Mouse (Mus musculus): ENCODE data around the gene Suclg1. TPM values are rescaled to one million over a fixed set of nuclear protein-coding genes. Genes with fewer than 3 reads are reported as not detected.

The Suclg1 gene
- 100 to 1,000 TPM; 137 to 145 TPM for total RNA-seq (2021)
- long read RNA-seq, experiment 1, transcript Suclg1-201 (9 exons, 1,519 nt), result major isoform, 38 of 54 reads
- long read RNA-seq, experiment 1, partial matches to known transcripts, result 11 of 54 reads
- long read RNA-seq, experiment 1, other reads (novel, unspliced or antisense), result 5 of 54 reads
- long read RNA-seq, experiment 2, transcript Suclg1-201 (9 exons, 1,519 nt), result major isoform, 95 of 114 reads
- long read RNA-seq, experiment 2, partial matches to known transcripts, result 14 of 114 reads
- long read RNA-seq, experiment 2, other reads (novel, unspliced or antisense), result 5 of 114 reads

- Histone ChIP-seq H3K4me3 (peak within 1 kb of the TSS; percentile 98), H3K27ac (peak within 1 kb of the TSS; percentile 98)
- TF ChIP-seq CTCF (conservative IDR thresholded peaks at IDR 0.05), result no peak
- peak; percentile 89 to 91 for DNase-seq (ENCODE audit: low spot score in 2 of 2)
Measured at GRCm38 (mm10) chr6:73248237-73249048, at the start of gene Suclg1. Gene Suclg1 (plus strand): TSS chr6:73248382.

GRCm38 (mm10) chr6:73203724-73204123 is 44.5 kb upstream of the Suclg1 start:
- Histone ChIP-seq H3K4me3 (no peak overlapping the region), H3K27ac (no peak overlapping the region)
- TF ChIP-seq CTCF (conservative IDR thresholded peaks at IDR 0.05), result no peak
- DNase-seq (ENCODE audit: low spot score in 2 of 2), result no peak

DNA sequence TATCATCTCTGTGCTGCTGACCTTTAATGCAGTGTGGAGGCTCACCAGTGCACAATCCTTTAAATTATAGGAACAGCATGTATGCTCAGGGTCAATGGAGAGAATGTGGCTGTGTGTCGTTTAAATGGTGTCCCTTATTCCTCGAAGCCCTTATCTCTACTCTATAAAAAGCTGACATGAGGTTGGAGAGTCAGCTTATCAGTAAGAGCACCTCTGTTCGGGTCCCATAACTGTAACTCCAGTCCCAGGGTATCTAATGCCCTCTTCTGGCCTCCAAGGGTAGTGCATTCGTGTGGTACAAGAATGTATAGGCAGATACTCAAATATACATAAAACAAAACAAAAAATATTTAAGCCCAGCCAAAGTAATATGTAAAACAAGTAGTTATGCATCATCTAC is 43.2 kb upstream of the Suclg1 start:
- Histone ChIP-seq H3K27ac (no peak overlapping the region), H3K4me3 (no peak overlapping the region)
- no peak for DNase-seq (ENCODE audit: low spot score in 2 of 2)
- TF ChIP-seq CTCF (conservative IDR thresholded peaks at IDR 0.05), result peak; percentile 60

GRCm38 (mm10) chr6:73209598-73209997 is 38.6 kb upstream of the Suclg1 start:
- no peak for TF ChIP-seq CTCF (conservative IDR thresholded peaks at IDR 0.05)
- H3K27ac ChIP-seq, result no peak overlapping the region
- no peak overlapping the region for H3K4me3 ChIP-seq
- DNase-seq (ENCODE audit: low spot score in 2 of 2), result no peak

- no peak overlapping the region for H3K4me3 ChIP-seq
- no peak overlapping the region for H3K27ac ChIP-seq
- no peak for TF ChIP-seq CTCF (conservative IDR thresholded peaks at IDR 0.05)
- DNase-seq (ENCODE audit: low spot score in 2 of 2), result no peak
Measured at GRCm38 (mm10) chr6:73210445-73210972, 37.7 kb upstream of the Suclg1 start.

DNA sequence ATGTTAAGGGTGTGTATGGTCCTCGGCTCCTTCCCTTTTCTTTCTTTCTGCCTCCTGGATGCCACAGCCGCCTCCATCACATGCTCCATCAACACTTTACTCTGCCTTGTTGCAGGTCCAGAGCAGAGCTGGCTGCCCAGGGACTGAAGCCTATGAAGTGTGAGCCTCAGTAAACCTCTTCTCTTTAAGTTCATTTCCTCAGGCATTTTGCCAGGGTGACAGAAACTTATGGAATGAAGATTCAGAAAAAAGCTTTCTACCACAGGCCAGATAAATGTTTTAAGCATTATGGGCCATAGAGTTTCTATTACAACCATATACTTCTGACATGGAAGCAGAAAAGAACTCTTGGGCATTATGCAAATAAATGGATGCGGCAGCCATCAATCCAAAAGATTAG is 37.1 kb upstream of the Suclg1 start:
- TF ChIP-seq CTCF (conservative IDR thresholded peaks at IDR 0.05), result no peak
- DNase-seq (ENCODE audit: low spot score in 2 of 2), result no peak

GRCm38 (mm10) chr6:73211602-73212001 is 36.6 kb upstream of the Suclg1 start:
- no peak overlapping the region for H3K4me3 ChIP-seq
- no peak for DNase-seq (ENCODE audit: low spot score in 2 of 2)
- no peak for TF ChIP-seq CTCF (conservative IDR thresholded peaks at IDR 0.05)

More for the DNA sequence above, 37.1 kb upstream of the Suclg1 start:
- Histone ChIP-seq H3K27ac (no peak overlapping the region), H3K4me3 (no peak overlapping the region)

GRCm38 (mm10) chr6:73221189-73221957 is 26.8 kb upstream of the Suclg1 start, which contains the start of gene Dnah6:
Gene Dnah6 (minus strand): TSS chr6:73221651.
- no peak for TF ChIP-seq CTCF (conservative IDR thresholded peaks at IDR 0.05)
- Histone ChIP-seq H3K4me3 (peak within 1 kb of the TSS; percentile 59), H3K27ac (peak within 1 kb of the TSS; percentile 54)
- peak; percentile 83 to 95 for DNase-seq (ENCODE audit: low spot score in 2 of 2)

More at GRCm38 (mm10) chr6:73211602-73212001, 36.6 kb upstream of the Suclg1 start:
- H3K27ac ChIP-seq, result no peak overlapping the region

GRCm38 (mm10) chr6:73221958-73222735 is 26.0 kb upstream of the Suclg1 start:
- Histone ChIP-seq H3K27ac (peak overlapping the region; percentile 54), H3K4me3 (peak overlapping the region; percentile 59)
- peak in 1 of 2 experiments; percentile 18 for DNase-seq (ENCODE audit: low spot score in 2 of 2)
- TF ChIP-seq CTCF (conservative IDR thresholded peaks at IDR 0.05), result no peak

GRCm38 (mm10) chr6:73222841-73223526 is 25.2 kb upstream of the Suclg1 start:
- no peak overlapping the region for H3K4me3 ChIP-seq
- peak; percentile 50 to 52 for DNase-seq (ENCODE audit: low spot score in 2 of 2)
- no peak overlapping the region for H3K27ac ChIP-seq
- TF ChIP-seq CTCF (conservative IDR thresholded peaks at IDR 0.05), result no peak

All from layer of hippocampus, adult 2 months (tissue).